In the genomic region with DNA sequence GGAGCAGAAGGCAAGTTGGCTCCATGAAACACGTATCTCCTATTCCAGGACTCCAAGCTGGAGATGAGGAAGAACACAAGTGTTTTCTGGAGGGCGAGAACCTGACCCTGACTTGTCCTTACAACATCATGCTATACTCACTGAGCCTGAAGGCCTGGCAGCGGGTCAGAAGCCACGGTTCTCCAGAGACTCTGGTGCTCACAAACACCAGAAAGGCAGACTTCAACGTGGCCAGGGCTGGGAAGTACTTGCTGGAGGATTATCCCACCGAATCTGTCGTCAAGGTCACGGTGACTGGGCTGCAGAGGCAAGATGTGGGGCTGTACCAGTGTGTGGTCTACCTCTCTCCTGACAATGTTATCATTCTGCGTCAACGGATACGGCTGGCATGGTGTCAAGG, we compare ENCODE assay signal across 28 mouse cellular contexts. TPM values are rescaled to one million over a fixed set of nuclear protein-coding genes. Genes with fewer than 3 reads are reported as not detected.
DNase-seq lines count a peak whose midpoint lies in the region; ATAC-seq and TF ChIP-seq lines count a peak whose summit lies in the region.
"Had no signal": no experiment of that assay in that cellular context is flagged by ENCODE, and none has a peak within 500 bp of the region (broad histone marks: within the 10 kb centered on the region; RNA-seq: fewer than 3 reads in every experiment).

No protein-coding gene starts in this region.

- TF ChIP-seq CTCF in liver, postnatal 0 days (IDR thresholded peaks at IDR 0.05; ENCODE audit: low read depth) = no peak
- no peak for TF ChIP-seq CTCF in bone marrow, adult 2 months (IDR thresholded peaks at IDR 0.05; ENCODE audit: control insufficient read depth, insufficient read depth, low read length)

- H3K27me3 ChIP-seq in liver, postnatal 0 days (ENCODE audit: insufficient read depth, low read length) = 0 out of 2 replicates have a peak, but pooled peaks cover 3% of the 10 kb centered on the region
- H3K27me3 ChIP-seq: embryonic facial prominence, embryonic 12.5 days; forebrain, embryonic 15.5 days; intestine, embryonic 15.5 days had no signal

- H3K9me3 ChIP-seq in liver, postnatal 0 days (ENCODE audit: low read length) = no peaks in the 10 kb centered on the region
- H3K9me3 ChIP-seq: embryonic facial prominence, embryonic 12.5 days; forebrain, embryonic 15.5 days; G1E; heart, embryonic 10.5 days; intestine, embryonic 15.5 days had no signal

- H3K9ac ChIP-seq in liver, postnatal 0 days (replicated peaks) = no peak overlapping the region
- H3K9ac ChIP-seq: embryonic facial prominence, embryonic 12.5 days; forebrain, embryonic 15.5 days; hindbrain, embryonic 14.5 days; intestine, embryonic 15.5 days had no signal

- 0 out of 2 replicates have a peak overlapping the region, but pooled peaks have one; percentile 0 for H3K4me3 ChIP-seq in liver, postnatal 0 days (ENCODE audit: low read depth, low read length)
- peak overlapping the region; percentile 76 for H3K4me3 ChIP-seq in bone marrow, adult 2 months (replicated peaks; ENCODE audit: control insufficient read depth, low read depth, low read length)
- H3K4me3 ChIP-seq: embryonic facial prominence, embryonic 12.5 days; forebrain, embryonic 15.5 days; heart, embryonic 10.5 days; intestine, embryonic 15.5 days had no signal

- no peak for ATAC-seq in liver, postnatal 0 days
- ATAC-seq: CD4-positive, CD25-positive, alpha-beta regulatory T cell, adult 4 months; forebrain, embryonic 15.5 days; intestine, embryonic 15.5 days had no signal

- H3K4me2 ChIP-seq in liver, postnatal 0 days (ENCODE audit: low read depth, low read length) = peak overlapping the region; percentile 22
- H3K4me2 ChIP-seq: embryonic facial prominence, embryonic 12.5 days; forebrain, embryonic 15.5 days; hindbrain, embryonic 14.5 days; intestine, embryonic 15.5 days had no signal

- no peak for TF ChIP-seq EP300 in liver, postnatal 0 days (IDR thresholded peaks at IDR 0.05; ENCODE audit: low read depth)

- TF ChIP-seq POLR2A in bone marrow, adult 2 months (IDR thresholded peaks at IDR 0.05; ENCODE audit: borderline replicate concordance, control insufficient read depth, low read depth, low read length) = no peak

- DNase-seq in heart, adult 11 months = peak; percentile 85
- no peak for DNase-seq in heart, postnatal 4 days
- DNase-seq in liver, postnatal 0 days = no peak
- DNase-seq in liver = no peak
- peak; percentile 29 for DNase-seq in NIH3T3 (ENCODE audit: low read depth)
- DNase-seq in kidney, postnatal 36 days = no peak
- DNase-seq: adrenal gland, adult 2 months; B cell, adult 2 months; cerebellum, adult 11 months; cerebellum, adult 8-10 months; embryo, embryonic 11 days; gastrocnemius, postnatal 36 days; heart, adult 18-20 months; heart, postnatal 10 days had no signal

- WGBS in liver, postnatal 0 days (ENCODE audit: insufficient replicate concordance) = 64% methylated on average over 11 of the region's 11 CpGs
- 59% methylated on average over 11 of the region's 11 CpGs for WGBS in bone marrow, adult 2 months

- no peak overlapping the region for H3K27ac ChIP-seq in liver, postnatal 0 days (ENCODE audit: low read depth)
- peak overlapping the region; percentile 21 for H3K27ac ChIP-seq in bone marrow, adult 2 months (ENCODE audit: control insufficient read depth, insufficient read depth, low read depth, low read length, poor library complexity)
- H3K27ac ChIP-seq: embryonic facial prominence, embryonic 12.5 days; forebrain, embryonic 15.5 days; heart, embryonic 10.5 days; hindbrain, embryonic 14.5 days; intestine, embryonic 15.5 days had no signal

- H3K4me1 ChIP-seq in liver, postnatal 0 days (ENCODE audit: insufficient read depth) = no peaks in the 10 kb centered on the region
- peaks cover 2% of the 10 kb centered on the region; the same call in 1 of the 2 replicates for H3K4me1 ChIP-seq in bone marrow, adult 2 months (ENCODE audit: control insufficient read depth, insufficient read depth, low read length)
- H3K4me1 ChIP-seq: embryonic facial prominence, embryonic 12.5 days; forebrain, embryonic 15.5 days; heart, embryonic 10.5 days; intestine, embryonic 15.5 days had no signal

- H3K36me3 ChIP-seq in liver, postnatal 0 days (replicated peaks; ENCODE audit: insufficient read depth, low read length) = no peaks in the 10 kb centered on the region
- H3K36me3 ChIP-seq: embryonic facial prominence, embryonic 12.5 days; forebrain, embryonic 15.5 days; heart, embryonic 10.5 days; intestine, embryonic 15.5 days had no signal

RNA-seq across cellular contexts. Expression of a gene that starts 1.9 kb away (rescaled TPM):
- total RNA-seq in heart, postnatal 4 days (2021) = under 1 TPM in 1 of 2 experiments, not detected in 1; 0.29 TPM
- polyA plus RNA-seq in liver, postnatal 0 days (2015; fragmentation: Nextera tagmentation; extraction: Ambion mirVana) = 12.2 and 14.3 TPM in 2 replicates
- polyA plus RNA-seq in bone marrow, adult 2 months (2011; ENCODE audit: insufficient read depth, insufficient read length, low replicate concordance, missing spikeins) = 18.5 and 53.5 TPM in 2 replicates
- total RNA-seq: G1E; gastrocnemius, adult 8-10 months; gastrocnemius, postnatal 36 days; heart, adult 18-20 months; heart, postnatal 10 days had no signal
- polyA plus RNA-seq: adrenal gland, adult 2 months; CD4-positive, CD25-positive, alpha-beta regulatory T cell, adult 4 months; embryonic facial prominence, embryonic 12.5 days; forebrain, embryonic 11.5 days; forebrain, embryonic 15.5 days; G1E; heart, embryonic 10.5 days; heart, embryonic 14.5 days; hindbrain, embryonic 14.5 days had no signal

RNA-seq across cellular contexts. Expression of a gene that starts 14.6 kb away (rescaled TPM):
- total RNA-seq in heart, postnatal 4 days (2021) = under 1 TPM; 0.41 to 0.45 TPM
- polyA plus RNA-seq in liver, postnatal 0 days (2015; fragmentation: Nextera tagmentation; extraction: Ambion mirVana) = 7.9 and 9.2 TPM in 2 replicates
- 5.4 and 21.2 TPM in 2 replicates for polyA plus RNA-seq in bone marrow, adult 2 months (2011; ENCODE audit: insufficient read depth, insufficient read length, low replicate concordance, missing spikeins)
- total RNA-seq: common myeloid progenitor, adult 5-6 weeks; gastrocnemius, adult 8-10 months; gastrocnemius, postnatal 36 days; hematopoietic stem cell, adult 5-6 weeks had no signal
- polyA plus RNA-seq: brain, embryonic 14.5 days; forebrain, embryonic 11.5 days; forebrain, embryonic 15.5 days had no signal

RNA-seq across cellular contexts. Expression of a gene that starts 16.9 kb away (rescaled TPM):
- total RNA-seq in heart, postnatal 4 days (2021) = under 1 TPM in 1 of 2 experiments, not detected in 1; 0.09 TPM
- 1.6 and 2.1 TPM in 2 replicates for polyA plus RNA-seq in liver, postnatal 0 days (2015; fragmentation: Nextera tagmentation; extraction: Ambion mirVana)
- polyA plus RNA-seq in bone marrow, adult 2 months (2011; ENCODE audit: insufficient read depth, insufficient read length, low replicate concordance, missing spikeins) = 3.8 and 11.7 TPM in 2 replicates
- total RNA-seq: gastrocnemius, adult 8-10 months; gastrocnemius, postnatal 36 days had no signal
- polyA plus RNA-seq: adrenal gland, adult 2 months; brain, embryonic 14.5 days; CD4-positive, CD25-positive, alpha-beta regulatory T cell, adult 4 months; forebrain, embryonic 11.5 days; forebrain, embryonic 15.5 days; G1E; hindbrain, embryonic 14.5 days had no signal

RNA-seq across cellular contexts. Expression of a gene that starts 49.8 kb away (rescaled TPM):
- total RNA-seq in heart, postnatal 4 days (2021) = under 1 TPM; 0.19 to 0.25 TPM
- 2.0 and 2.7 TPM in 2 replicates for polyA plus RNA-seq in liver, postnatal 0 days (2015; fragmentation: Nextera tagmentation; extraction: Ambion mirVana)
- 56.4 and 152 TPM in 2 replicates for polyA plus RNA-seq in bone marrow, adult 2 months (2011; ENCODE audit: insufficient read depth, insufficient read length, low replicate concordance, missing spikeins)

Comparison
In these comparisons a context has a peak if more than half of its experiments do, and no peak if none do; other contexts are left out.
1. DNase-seq: peak in heart, adult 11 months (single experiment) and NIH3T3 (single experiment); none in heart, postnatal 4 days (single experiment), liver, postnatal 0 days (single experiment), liver (single experiment) and kidney, postnatal 36 days (0 of 2).